Mouse (Mus musculus) embryonic facial prominence, embryonic 11.5 days (tissue): ENCODE measurements around the gene Bbc3. TPM values are rescaled to one million over a fixed set of nuclear protein-coding genes. Genes with fewer than 3 reads are reported as not detected.
"Not testable (repeated sequence)": the region's sequence is repeated elsewhere in the genome, so short reads cannot be mapped to it uniquely, and the experiment has no call there.

ENCODE experiments used
- ATAC-seq: fragments of 200-750 bp; cut with Nextera tagmentation; replicated peaks from 2 replicates; pipeline ENCODE4 v1.8.0; 2017; ENCODE audit warnings: low read depth; ENCODE audit not compliant: insufficient number of reproducible peaks, low FRiP score, low TSS enrichment
- DNase-seq: peaks from one replicate; pipeline ENCODE4 v3.0.0-alpha.2; 2015; ENCODE audit warnings: low spot score
- H3K27ac ChIP-seq: fragments of 300-500 bp; sonication (generic); replicated peaks from 2 replicates; pipeline ENCODE4 v1.5.1; 2014; ENCODE audit warnings: mild to moderate bottlenecking, low read depth, low read length, control low read depth
- H3K27me3 ChIP-seq: fragments of 300-500 bp; sonication (generic); 2 replicates; pipeline ENCODE4 v1.6.1; 2014; ENCODE audit warnings: mild to moderate bottlenecking, low read length, moderate library complexity, mixed read lengths; ENCODE audit not compliant: control insufficient read depth, insufficient read depth
- H3K36me3 ChIP-seq: fragments of 300-500 bp; sonication (generic); replicated peaks from 2 replicates; pipeline ENCODE4 v1.6.1; 2014; ENCODE audit warnings: low read depth, mild to moderate bottlenecking, low read length, moderate library complexity, mixed read lengths; ENCODE audit not compliant: control insufficient read depth, insufficient read depth
- H3K4me1 ChIP-seq: fragments of 300-500 bp; sonication (generic); 2 replicates; pipeline ENCODE4 v1.6.1; 2014; ENCODE audit warnings: low read length, mixed read lengths; ENCODE audit not compliant: control insufficient read depth, insufficient read depth
- H3K4me2 ChIP-seq: fragments of 300-500 bp; sonication (generic); 2 replicates; pipeline ENCODE4 v1.6.1; 2014; ENCODE audit warnings: low read depth, mild to moderate bottlenecking, control low read depth, low read length, moderate library complexity
- H3K4me3 ChIP-seq: fragments of 300-500 bp; sonication (generic); 2 replicates; pipeline ENCODE4 v1.5.1; 2014; ENCODE audit warnings: low read depth, low read length, control low read depth
- H3K9ac ChIP-seq: fragments of 300-500 bp; sonication (generic); replicated peaks from 2 replicates; pipeline ENCODE4 v1.6.1; 2014; ENCODE audit warnings: mild to moderate bottlenecking, control low read depth, low read length
- H3K9me3 ChIP-seq: fragments of 300-500 bp; sonication (generic); replicated peaks from 2 replicates; pipeline ENCODE4 v1.6.1; 2016; ENCODE audit warnings: mild to moderate bottlenecking, low read length, inconsistent platforms, mixed read lengths; ENCODE audit not compliant: control insufficient read depth
- WGBS: fragments of 180-500 bp; shearing (Covaris S2); extraction: QIAGEN DNeasy Blood & Tissue Kit; methylation state at CpG from one replicate; pipeline ENCODE4 v1.1.7; 2014; 5-methylcytosine and 5-hydroxymethylcytosine counted together
- polyA plus RNA-seq: library from polyadenylated mRNA; unstranded; fragments of >200 nt; fragmentation: Nextera tagmentation; extraction: Ambion mirVana; gene quantifications from 2 replicates; pipeline ENCODE4 v1.2.1, GENCODE M21; 2014

The Bbc3 gene
- 4.6 and 5.9 TPM in 2 replicates for polyA plus RNA-seq

DNA sequence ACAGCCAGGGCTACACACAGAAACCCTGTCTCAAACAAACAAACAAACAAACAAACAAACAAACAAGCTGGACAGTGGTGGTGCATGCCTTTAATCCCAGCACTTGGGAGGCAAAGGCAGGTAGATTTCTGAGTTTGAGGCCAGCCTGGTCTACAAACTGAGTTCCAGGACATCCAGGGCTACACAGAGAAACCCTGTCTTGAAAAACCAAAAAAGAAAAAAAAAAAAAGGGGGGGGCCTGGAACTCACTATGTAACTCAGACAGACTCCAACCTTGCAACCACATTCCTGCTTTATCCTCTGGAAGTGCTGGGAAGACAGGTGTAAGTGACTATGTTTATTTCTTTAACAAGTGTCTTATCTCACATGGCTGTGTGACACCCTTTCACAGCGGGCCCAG is at the start of gene Bbc3:
Bbc3 (plus strand) TSS at position 301 of the 400 bp plus-strand sequence.
- 59% methylated on average over 1 of the region's 1 CpGs for WGBS
- DNase-seq, H3K27ac ChIP-seq, H3K9me3 ChIP-seq, H3K36me3 ChIP-seq, ATAC-seq: not testable (repeated sequence)
- Histone ChIP-seq H3K4me2 (peak within 1 kb of the TSS; percentile 100), H3K9ac (peak within 1 kb of the TSS; percentile 50), H3K4me3 (peak within 1 kb of the TSS; percentile 71), H3K4me1 (peaks cover 14% of the 10 kb centered on the region), H3K27me3 (peaks cover 11% of the 10 kb centered on the region; the same call in 1 of the 2 replicates)

DNA sequence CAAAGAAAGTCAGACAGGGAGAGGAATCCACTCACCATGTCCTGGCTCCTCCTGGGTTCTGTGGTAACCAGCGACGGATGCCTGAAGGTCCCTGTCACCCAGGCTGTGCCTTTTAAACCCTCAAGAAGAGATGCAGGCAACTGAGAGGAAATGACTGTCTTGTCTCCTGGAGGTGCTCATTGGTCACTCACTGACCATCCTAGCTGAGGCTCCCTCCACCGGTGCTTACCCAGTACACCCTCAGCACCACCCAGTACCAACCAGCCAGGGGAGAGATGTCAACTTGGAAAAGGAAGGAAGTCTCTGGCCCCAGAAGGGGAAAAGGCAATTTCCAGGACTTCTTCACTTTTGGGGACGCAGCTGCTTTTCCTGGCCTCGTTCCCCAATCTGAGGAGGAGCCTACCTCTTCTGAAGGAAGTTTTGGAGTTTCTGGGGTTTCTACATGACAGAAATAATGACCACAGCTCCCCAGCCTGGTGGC is 49.0 kb upstream of the Bbc3 start, which contains the start of gene C5ar1:
C5ar1 (minus strand) TSS at position 431 of the 481 bp plus-strand sequence.
- no peak within 1 kb of the TSS for H3K9ac ChIP-seq
- H3K27me3 ChIP-seq, result no peaks in the 10 kb centered on the region
- DNase-seq (no peak), ATAC-seq (no peak)
- H3K9me3 ChIP-seq, result no peaks in the 10 kb centered on the region
- no peaks in the 10 kb centered on the region for H3K4me1 ChIP-seq
- H3K4me3 ChIP-seq, result no peak within 1 kb of the TSS
- no peaks in the 10 kb centered on the region for H3K36me3 ChIP-seq
- no peak within 1 kb of the TSS for H3K4me2 ChIP-seq
- no peak within 1 kb of the TSS for H3K27ac ChIP-seq
- WGBS, result 86% methylated on average over 5 of the region's 5 CpGs

DNA sequence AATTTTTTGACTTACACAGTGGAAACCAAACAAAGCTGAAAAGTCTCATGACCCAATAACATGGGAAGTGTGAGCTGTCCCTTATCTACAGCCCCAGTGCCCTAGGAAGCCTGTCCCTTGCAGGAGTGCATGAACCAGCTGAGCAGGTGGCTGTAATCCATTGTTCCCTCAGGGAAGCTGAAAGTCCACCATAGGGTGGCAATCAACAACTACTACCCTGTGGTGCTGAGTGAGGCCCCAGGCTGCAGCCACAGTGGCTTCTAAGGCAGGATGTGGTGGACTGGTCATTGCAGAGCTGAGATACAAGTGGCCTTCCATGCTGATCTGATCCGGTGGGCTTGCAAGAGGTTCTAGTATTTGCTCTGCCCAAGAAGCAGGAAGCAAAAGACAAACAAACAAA is 47.1 kb upstream of the Bbc3 start:
- H3K9me3 ChIP-seq, result no peaks in the 10 kb centered on the region
- no peak overlapping the region for H3K4me2 ChIP-seq
- H3K27me3 ChIP-seq, result no peaks in the 10 kb centered on the region
- no peak overlapping the region for H3K27ac ChIP-seq
- no peaks in the 10 kb centered on the region for H3K4me1 ChIP-seq
- 68% methylated on average over 1 of the region's 1 CpGs for WGBS
- ATAC-seq (no peak), DNase-seq (no peak)
- H3K36me3 ChIP-seq, result no peaks in the 10 kb centered on the region
- no peak overlapping the region for H3K9ac ChIP-seq
- no peak overlapping the region for H3K4me3 ChIP-seq

DNA sequence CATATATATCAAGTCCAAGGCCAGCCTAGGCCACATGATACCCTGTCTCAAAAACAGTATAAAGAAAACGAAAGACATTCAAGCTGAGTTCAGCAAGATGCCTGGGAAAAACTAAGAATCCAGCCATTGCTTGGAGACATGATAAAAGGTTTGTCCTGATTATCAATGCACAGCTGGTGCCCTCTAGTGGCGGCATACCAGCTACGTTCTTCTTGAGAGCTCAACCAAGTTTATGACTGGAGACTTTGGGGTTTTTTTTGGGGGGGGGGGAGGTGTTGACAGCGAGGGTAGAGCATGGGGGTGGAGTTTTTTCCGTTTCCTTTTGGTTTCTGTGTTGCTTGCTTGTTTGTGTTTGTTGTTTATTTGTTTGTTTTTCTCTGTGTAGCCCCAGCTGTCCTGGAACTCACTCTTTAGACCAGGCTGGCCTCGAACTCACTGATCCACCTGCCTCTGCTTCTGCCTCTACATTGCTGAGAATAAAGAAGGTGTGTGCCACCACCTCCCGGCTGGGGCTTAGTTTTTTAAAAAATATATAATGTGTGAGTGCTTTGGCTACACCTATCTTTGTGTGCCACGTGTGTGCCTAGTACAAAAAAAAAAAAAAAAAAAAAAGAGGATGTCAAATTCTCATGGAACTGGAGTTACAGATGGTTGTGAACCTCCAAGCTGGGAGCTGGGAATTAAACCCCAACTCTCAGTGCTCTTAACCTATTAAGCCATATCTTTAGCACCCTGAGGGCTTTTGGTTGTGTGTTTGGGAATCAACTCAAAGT is 45.0 kb upstream of the Bbc3 start:
- Histone ChIP-seq H3K4me1 (no peaks in the 10 kb centered on the region), H3K36me3 (no peaks in the 10 kb centered on the region), H3K9me3 (no peaks in the 10 kb centered on the region), H3K4me3 (no peak overlapping the region), H3K9ac (no peak overlapping the region), H3K27ac (no peak overlapping the region), H3K27me3 (no peaks in the 10 kb centered on the region), H3K4me2 (no peak overlapping the region)
- ATAC-seq (no peak), DNase-seq (peak; percentile 82)
- 27% methylated on average over 8 of the region's 8 CpGs for WGBS

DNA sequence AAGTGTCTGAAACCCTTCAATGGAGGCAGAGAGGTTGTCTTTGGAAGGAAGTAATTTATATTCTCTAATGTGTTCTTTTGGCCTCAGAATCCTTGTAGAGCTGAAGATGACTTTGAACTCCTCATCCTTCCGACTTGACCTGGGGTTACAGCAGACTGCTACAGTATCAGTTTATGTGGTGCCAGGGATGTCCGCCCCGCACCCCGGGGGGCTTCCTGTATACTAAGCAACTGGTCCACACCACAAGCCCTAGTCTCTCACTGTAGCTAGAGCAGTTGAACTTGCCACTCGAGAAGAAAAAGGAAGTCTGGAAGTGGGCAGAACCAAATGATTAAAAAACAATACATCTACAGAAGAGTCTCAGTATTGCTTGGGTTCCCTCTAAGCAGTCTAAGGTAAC is 44.4 kb upstream of the Bbc3 start:
- 86% methylated on average over 5 of the region's 5 CpGs for WGBS
- no peak overlapping the region for H3K4me3 ChIP-seq
- H3K4me2 ChIP-seq, result no peak overlapping the region
- no peak for DNase-seq
- no peak overlapping the region for H3K9ac ChIP-seq
- no peaks in the 10 kb centered on the region for H3K4me1 ChIP-seq
- H3K36me3 ChIP-seq, result no peaks in the 10 kb centered on the region
- H3K9me3 ChIP-seq, result no peaks in the 10 kb centered on the region
- no peak overlapping the region for H3K27ac ChIP-seq
- H3K27me3 ChIP-seq, result no peaks in the 10 kb centered on the region
- ATAC-seq, result no peak

DNA sequence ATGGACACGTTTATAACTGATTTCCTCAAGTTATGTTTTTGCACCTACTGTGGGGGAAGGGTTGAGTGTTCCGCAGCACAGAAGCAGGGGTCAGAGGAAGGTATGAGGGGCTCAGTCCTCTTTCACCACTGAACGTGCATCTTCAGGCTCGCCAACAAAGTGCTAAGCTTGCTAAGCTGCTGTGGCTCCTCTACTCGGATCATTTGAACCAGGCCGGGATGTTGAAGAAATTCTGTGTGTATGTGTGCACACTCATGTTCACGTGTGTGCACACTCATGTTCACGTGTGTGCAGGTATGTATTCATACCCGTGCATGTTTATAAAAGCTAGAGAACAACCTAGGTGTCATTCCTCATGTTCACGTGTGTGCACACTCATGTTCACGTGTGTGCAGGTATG is 42.3 kb upstream of the Bbc3 start:
- no peaks in the 10 kb centered on the region for H3K9me3 ChIP-seq
- H3K36me3 ChIP-seq, result no peaks in the 10 kb centered on the region
- no peak overlapping the region for H3K4me3 ChIP-seq
- no peak for DNase-seq
- no peak overlapping the region for H3K9ac ChIP-seq
- H3K27ac ChIP-seq, result no peak overlapping the region
- no peaks in the 10 kb centered on the region for H3K4me1 ChIP-seq
- no peak overlapping the region for H3K4me2 ChIP-seq
- no peak for ATAC-seq
- WGBS, result 86% methylated on average over 11 of the region's 11 CpGs
- H3K27me3 ChIP-seq, result no peaks in the 10 kb centered on the region

DNA sequence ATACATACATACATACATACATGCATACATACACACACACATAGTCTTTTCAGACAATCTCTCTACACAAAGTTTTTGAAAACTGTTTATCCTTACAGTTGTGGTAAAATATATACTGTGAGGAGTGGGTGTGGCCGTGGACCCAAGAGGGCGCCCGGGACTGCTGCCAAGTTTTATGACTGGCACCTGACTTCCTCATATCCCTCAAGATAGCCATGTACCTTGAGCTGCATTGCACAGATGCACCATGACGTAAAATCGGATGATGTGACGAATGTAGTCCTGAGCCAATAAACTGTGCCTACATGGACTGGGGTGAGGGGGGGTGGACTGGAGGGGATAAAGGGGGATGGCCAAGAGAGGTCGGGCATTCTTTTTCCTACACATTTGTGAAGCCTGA is 41.6 kb upstream of the Bbc3 start:
- ATAC-seq, H3K36me3 ChIP-seq, H3K4me3 ChIP-seq, H3K27ac ChIP-seq, H3K4me2 ChIP-seq, H3K4me1 ChIP-seq, H3K9ac ChIP-seq, H3K9me3 ChIP-seq, H3K27me3 ChIP-seq, DNase-seq: not testable (repeated sequence)
- WGBS, result 86% methylated on average over 7 of the region's 7 CpGs

DNA sequence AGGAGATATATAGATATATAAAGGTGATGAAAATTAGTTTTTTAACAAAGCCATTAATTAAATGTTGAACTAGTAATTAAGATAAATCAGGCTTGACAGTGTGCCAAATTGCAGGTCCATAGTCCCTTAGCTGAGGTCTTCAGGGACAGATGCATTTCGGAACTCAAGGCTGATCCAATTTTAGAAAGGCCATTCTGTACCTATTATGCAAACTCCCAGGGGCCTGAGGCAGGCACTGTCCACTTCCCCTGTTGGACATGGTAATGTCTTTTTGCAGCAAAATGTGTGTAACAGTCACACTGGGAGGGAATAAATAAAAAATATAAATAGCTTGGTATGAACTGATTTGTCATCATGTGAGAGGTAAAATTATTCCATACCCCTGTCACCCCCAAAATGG is 37.1 kb upstream of the Bbc3 start:
- 61% methylated on average over 1 of the region's 1 CpGs for WGBS
- DNase-seq, result no peak

More for the DNA sequence above, 37.1 kb upstream of the Bbc3 start:
- H3K27me3 ChIP-seq, result no peaks in the 10 kb centered on the region
- H3K9me3 ChIP-seq, result no peaks in the 10 kb centered on the region
- peaks cover 8% of the 10 kb centered on the region for H3K4me1 ChIP-seq
- H3K27ac ChIP-seq, result no peak overlapping the region
- no peak for ATAC-seq
- no peak overlapping the region for H3K9ac ChIP-seq
- no peaks in the 10 kb centered on the region for H3K36me3 ChIP-seq
- H3K4me2 ChIP-seq, result no peak overlapping the region
- H3K4me3 ChIP-seq, result no peak overlapping the region
